Mouse (Mus musculus): Measurements from ENCODE around the gene Trpt1. TPM values are rescaled to one million over a fixed set of nuclear protein-coding genes. Genes with fewer than 3 reads are reported as not detected.
A peak's percentile ranks its signal among the peaks of the same experiment; 100 is the strongest.

Gene Trpt1
- total RNA-seq (2022): 10 to 100 TPM; 20.2 to 25.3 (median 21.3) TPM

- DNase-seq (ENCODE audit: low spot score in 2 of 2): peak; percentile 71 to 77
Measured at GRCm38 (mm10) chr19:6996006-6996405, at the start of gene Trpt1, which contains the start of gene Nudt22. Trpt1 (plus strand) TSS chr19:6996131. Nudt22 (minus strand) TSS chr19:6996117.

DNA sequence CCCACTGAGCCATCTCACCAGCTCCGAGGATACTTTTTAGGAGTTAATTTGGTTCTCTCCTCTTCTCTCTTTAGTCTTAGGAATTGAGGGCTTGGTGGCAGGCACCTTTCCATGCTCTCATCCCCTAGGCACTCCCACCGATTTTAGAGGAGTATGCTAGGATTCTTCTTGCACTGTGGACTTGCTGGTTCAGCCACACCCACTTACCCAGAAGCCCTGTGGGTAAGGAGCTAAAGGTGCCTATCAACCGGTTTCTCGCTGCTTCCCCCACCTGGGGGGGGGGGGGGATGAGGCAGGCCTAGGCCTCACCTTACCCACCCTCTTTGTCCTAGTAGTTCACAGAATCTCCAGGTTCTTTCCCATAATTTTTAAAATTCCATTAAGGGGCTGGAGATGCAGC lies 48.2 kb upstream of the Trpt1 start:
- DNase-seq (ENCODE audit: low spot score in 2 of 2): no peak

DNA sequence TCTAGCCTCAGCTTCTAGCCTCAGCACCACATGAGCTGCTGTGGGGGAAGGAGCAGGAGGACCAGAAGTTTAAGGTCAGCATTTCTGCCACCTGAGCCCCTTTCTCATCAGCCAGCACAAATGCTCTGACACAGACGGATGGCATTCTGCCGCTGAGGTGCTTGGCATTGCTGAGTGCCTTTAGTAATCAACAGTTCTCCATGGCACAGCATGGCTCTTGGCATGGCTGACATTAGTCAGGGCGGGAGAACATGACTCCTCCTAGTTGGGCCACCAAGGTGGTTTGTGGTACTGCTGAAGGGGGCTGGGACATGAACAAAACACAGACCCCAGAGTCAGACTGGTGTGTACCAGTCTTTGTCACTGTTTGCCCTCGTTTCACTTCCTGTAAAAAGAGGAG lies 47.7 kb upstream of the Trpt1 start:
- DNase-seq (ENCODE audit: low spot score in 2 of 2): no peak

DNA sequence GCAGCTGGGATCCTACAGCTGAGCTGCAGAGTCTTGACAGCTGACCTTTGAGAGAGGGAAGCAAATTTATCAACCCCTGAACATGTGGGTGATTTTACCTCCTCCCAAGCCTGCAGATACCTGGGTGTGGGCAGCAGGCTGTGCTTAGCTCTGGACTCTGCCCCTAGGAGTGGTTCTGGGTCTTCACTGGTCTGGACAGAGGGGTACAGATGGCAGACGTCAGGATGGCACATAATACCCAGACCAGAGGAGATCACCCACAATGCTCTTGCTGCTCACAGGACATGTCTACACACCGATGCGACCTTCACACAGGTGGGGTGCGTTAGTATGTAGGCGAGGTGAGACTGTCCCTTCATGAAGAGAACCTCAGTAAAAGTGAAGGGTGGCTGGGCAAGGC lies 46.4 kb upstream of the Trpt1 start:
- DNase-seq (ENCODE audit: low spot score in 2 of 2): no peak

GRCm38 (mm10) chr19:6949951-6950350 lies 46.0 kb upstream of the Trpt1 start:
- DNase-seq (ENCODE audit: low spot score in 2 of 2): no peak

DNA sequence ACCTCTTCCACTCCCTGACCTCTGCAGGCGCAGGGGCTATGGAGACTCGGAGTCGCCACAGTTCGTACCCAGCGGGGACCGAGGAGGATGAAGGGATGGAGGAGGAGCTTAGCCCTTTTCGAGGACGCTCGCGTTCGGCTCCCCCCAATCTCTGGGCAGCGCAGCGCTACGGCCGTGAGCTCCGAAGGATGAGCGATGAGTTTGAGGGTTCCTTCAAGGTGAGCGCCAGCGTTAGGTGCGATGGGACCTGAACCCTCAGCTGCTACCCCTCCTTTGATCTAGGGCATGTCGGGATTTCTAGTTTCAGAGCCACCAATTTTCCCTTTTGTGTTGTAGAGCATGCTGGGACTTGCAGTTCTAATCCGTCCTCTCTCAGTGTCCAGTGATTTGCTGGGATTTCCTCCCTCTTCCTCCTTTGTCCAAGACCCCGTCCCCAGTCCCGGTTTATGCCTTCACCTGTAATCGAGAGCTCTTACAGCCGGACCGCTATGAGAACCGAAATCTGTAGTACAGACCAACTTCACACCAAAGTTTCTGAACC lies 45.2 kb upstream of the Trpt1 start:
- DNase-seq (ENCODE audit: low spot score in 2 of 2): peak in 1 of 2 experiments; percentile 51

DNA sequence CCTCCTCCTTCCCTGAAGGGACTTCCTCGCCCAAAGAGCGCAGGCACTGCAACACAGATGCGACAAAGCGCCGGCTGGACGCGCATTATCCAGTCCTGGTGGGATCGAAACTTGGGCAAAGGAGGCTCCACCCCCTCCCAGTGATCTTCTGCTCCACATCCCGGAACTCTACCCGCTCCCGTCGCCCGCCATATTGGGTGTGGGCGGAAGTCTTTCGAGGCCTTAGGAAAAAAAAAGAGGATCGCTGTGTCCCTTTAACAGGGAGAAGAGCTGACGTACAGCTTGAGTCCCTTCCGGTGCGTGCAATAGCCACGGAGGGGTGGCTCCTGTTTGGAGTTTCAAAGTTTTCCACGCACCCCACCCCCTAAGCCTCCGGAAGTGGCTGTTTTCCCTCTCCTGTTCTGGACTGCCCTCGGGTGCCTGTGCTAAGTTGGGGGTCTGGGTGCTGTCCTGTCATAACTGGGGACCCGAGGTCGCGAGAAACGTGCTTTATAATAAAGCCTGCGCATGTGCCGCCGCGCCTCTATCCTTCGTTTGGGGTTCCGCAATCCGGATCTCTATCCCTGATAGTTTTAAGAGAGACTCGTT lies 44.5 kb upstream of the Trpt1 start:
- peak; percentile 86 to 94 for DNase-seq (ENCODE audit: low spot score in 2 of 2)

GRCm38 (mm10) chr19:6951994-6952711 lies 43.8 kb upstream of the Trpt1 start:
- peak in 1 of 2 experiments; percentile 82 for DNase-seq (ENCODE audit: low spot score in 2 of 2)

- DNase-seq (ENCODE audit: low spot score in 2 of 2): no peak
Measured at GRCm38 (mm10) chr19:6952712-6953037, 43.3 kb upstream of the Trpt1 start.

- no peak for DNase-seq (ENCODE audit: low spot score in 2 of 2)
Measured at GRCm38 (mm10) chr19:6954046-6954445, 41.9 kb upstream of the Trpt1 start.

- DNase-seq (ENCODE audit: low spot score in 2 of 2): no peak
Measured at GRCm38 (mm10) chr19:6955424-6955823, 40.5 kb upstream of the Trpt1 start.

DNA sequence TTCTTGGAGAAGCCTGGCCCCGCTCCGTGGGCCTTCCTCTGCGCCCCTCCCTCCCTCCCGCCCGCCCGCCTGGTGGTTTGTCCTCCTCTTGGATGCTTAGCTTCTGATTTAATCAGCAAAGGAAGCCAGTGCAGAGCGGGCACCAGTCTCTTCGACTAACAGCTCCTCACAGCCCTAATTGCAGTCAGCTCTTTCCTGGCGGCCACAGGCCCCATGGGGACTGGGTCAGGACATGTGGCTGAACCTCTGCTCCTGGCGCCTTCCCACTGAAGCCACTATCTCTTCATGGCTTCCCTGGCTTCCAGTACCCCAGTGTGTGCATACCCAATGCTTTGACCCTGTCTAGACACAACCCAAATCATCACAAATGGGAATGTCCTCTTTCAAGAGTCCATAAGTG lies 39.5 kb upstream of the Trpt1 start:
- no peak for DNase-seq (ENCODE audit: low spot score in 2 of 2)

GRCm38 (mm10) chr19:6968491-6969271 lies 27.2 kb upstream of the Trpt1 start:
- DNase-seq (ENCODE audit: low spot score in 2 of 2): no peak

- no peak for DNase-seq (ENCODE audit: low spot score in 2 of 2)
Measured at GRCm38 (mm10) chr19:6969291-6969664, 26.7 kb upstream of the Trpt1 start.

DNA sequence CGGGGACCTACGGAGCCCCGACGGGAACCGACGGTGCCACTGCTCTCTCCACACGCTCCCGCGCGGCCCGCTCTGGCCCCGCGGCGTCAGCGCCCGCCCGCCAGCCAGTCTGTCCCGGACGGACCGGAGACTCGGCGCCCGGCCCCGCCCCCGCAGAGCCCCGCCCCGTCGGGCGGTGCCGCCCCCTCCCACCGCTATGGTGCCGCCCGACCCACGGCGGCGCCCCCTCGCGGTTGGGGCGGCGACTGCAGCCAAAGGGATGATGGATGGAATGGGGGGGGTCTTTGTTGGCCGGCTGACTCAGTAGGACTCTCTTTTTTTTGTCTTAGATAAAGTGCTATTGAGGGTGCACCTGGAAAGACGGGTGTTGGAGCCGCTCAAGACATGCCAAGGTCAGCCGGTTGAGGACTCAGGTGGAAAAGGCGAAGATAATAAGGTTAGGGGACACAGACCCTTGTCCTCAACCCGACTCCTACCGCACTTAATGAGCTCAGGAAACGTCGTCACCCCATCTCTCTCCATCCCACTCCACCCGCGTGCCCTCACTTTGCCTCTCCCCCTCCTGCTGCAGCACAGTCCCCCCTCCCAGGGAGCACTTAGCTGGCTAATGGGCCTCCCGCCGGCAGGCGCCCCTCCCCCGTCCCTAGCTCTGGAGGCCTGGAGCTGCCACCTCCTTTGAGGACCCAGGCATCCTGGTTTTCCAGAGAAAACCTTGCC lies 26.1 kb upstream of the Trpt1 start:
- no peak for DNase-seq (ENCODE audit: low spot score in 2 of 2)

GRCm38 (mm10) chr19:6970460-6971085 lies 25.4 kb upstream of the Trpt1 start:
- no peak for DNase-seq (ENCODE audit: low spot score in 2 of 2)

- DNase-seq (ENCODE audit: low spot score in 2 of 2): no peak
Measured at GRCm38 (mm10) chr19:6971644-6972043, 24.3 kb upstream of the Trpt1 start.

DNA sequence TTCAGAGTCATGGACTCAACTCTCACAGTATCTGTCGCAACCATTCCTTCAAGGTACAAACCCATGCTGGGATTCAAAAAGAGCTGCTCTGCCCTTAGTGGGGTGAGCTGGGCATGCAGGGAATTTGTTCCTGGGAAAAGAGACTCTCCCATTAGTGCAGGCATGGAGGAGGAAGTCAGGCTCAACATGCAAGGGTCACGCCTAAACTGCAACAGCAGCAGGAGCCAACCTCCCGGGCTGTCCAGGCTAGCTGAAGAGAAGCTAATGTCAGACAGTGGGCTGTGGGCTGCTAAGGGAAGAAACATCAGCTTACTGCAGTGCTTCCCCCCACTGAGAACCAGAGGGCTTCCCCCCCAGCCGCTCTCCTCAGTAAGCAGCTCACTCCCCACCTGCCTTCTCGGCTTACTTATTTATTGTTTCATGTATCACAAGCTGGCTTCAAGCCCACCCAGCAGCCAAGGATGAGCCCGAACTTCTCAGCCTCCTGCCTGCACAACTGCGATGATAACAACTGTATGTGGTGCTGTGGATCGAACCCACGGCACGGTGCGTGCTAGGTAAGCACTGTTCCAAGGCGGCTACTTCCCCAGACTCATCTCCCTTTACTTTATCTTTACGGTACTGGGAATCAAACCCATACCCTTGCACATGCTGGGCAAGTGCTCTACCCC lies 23.5 kb upstream of the Trpt1 start:
- no peak for DNase-seq (ENCODE audit: low spot score in 2 of 2)

- DNase-seq (ENCODE audit: low spot score in 2 of 2): no peak
Measured at GRCm38 (mm10) chr19:6973581-6974190, 22.2 kb upstream of the Trpt1 start.

All from left cerebral cortex, adult 8-10 months (tissue).